Mouse (Mus musculus) liver, adult 2 months (tissue): ENCODE measurements around the gene Tysnd1. TPM values are rescaled to one million over a fixed set of nuclear protein-coding genes. Genes with fewer than 3 reads are reported as not detected.

Experiments used
- DNase-seq: peaks from one replicate; pipeline ENCODE4 v3.0.0-alpha.2; 2011; ENCODE audit warnings: low read depth, low spot score; ENCODE audit errors: extremely low read depth
- H3K27ac ChIP-seq: fragments of 200-500 bp; replicated peaks from 2 replicates; pipeline ENCODE4 v1.5.1; 2012; ENCODE audit warnings: low read depth, mild to moderate bottlenecking, control low read depth, inconsistent platforms, low read length; ENCODE audit not compliant: insufficient read depth
- H3K27me3 ChIP-seq: fragments of 200-500 bp; 2 replicates; pipeline ENCODE4 v1.6.1; 2012; ENCODE audit warnings: mild to moderate bottlenecking, moderate library complexity, low read length, inconsistent platforms; ENCODE audit not compliant: control insufficient read depth, insufficient read depth
- H3K36me3 ChIP-seq: fragments of 200-500 bp; 2 replicates; pipeline ENCODE4 v1.6.1; 2012; ENCODE audit warnings: low read length, inconsistent platforms; ENCODE audit not compliant: control insufficient read depth, insufficient read depth
- H3K4me1 ChIP-seq: fragments of 200-500 bp; 2 replicates; pipeline ENCODE4 v1.6.1; 2011; ENCODE audit warnings: low read length; ENCODE audit not compliant: control insufficient read depth, insufficient read depth
- H3K4me3 ChIP-seq: fragments of 200-500 bp; 2 replicates; pipeline ENCODE4 v1.5.1; 2011; ENCODE audit warnings: low read depth, mild to moderate bottlenecking, control low read depth, low read length, moderate library complexity; ENCODE audit not compliant: insufficient read depth
- H3K79me2 ChIP-seq: fragments of 200-500 bp; 2 replicates; pipeline ENCODE4 v1.6.1; 2012; ENCODE audit warnings: inconsistent platforms, mild to moderate bottlenecking, low read length, moderate library complexity; ENCODE audit not compliant: control insufficient read depth, insufficient read depth
- H3K9ac ChIP-seq: fragments of 200-500 bp; 2 replicates; pipeline ENCODE4 v1.6.1; 2012; ENCODE audit warnings: low read depth, mild to moderate bottlenecking, control low read depth, inconsistent platforms, low read length
- CTCF ChIP-seq: fragments of 200-500 bp; IDR thresholded peaks from 2 replicates; pipeline ENCODE4 v1.5.1; 2011; ENCODE audit warnings: low read depth, low read length, control low read depth
- POLR2A ChIP-seq: fragments of 200-500 bp; IDR thresholded peaks from 2 replicates; pipeline ENCODE4 v1.6.1; 2011; ENCODE audit warnings: low read length, control low read depth; ENCODE audit not compliant: insufficient read depth; ENCODE audit errors: extremely low read depth
- WGBS: fragments of 180-500 bp; shearing (Covaris S2); methylation state at CpG from one replicate; pipeline ENCODE4 v1.1.7; 2018; 5-methylcytosine and 5-hydroxymethylcytosine counted together
- polyA plus RNA-seq: library from polyadenylated mRNA; depleted of rRNA; stranded (reverse); fragments of >200 nt; gene quantifications from 2 replicates; pipeline ENCODE4 v1.2.3, GENCODE M21; 2012
- total RNA-seq: library from RNA; depleted of rRNA; stranded (reverse); fragments of >200 nt; gene quantifications from 2 replicates; pipeline ENCODE4 v1.2.3, GENCODE M21; 2014

Gene Tysnd1
- total and polyA plus RNA-seq, 2 experiments = 26.8 to 111 TPM

- Histone ChIP-seq H3K9ac (no peak overlapping the region), H3K4me1 (peaks cover 16% of the 10 kb centered on the region), H3K4me3 (no peak overlapping the region), H3K36me3 (no peaks in the 10 kb centered on the region), H3K79me2 (0 out of 2 replicates have a peak, but pooled peaks cover 8% of the 10 kb centered on the region), H3K27me3 (no peaks in the 10 kb centered on the region), H3K27ac (peak overlapping the region; percentile 35)
- WGBS = 59% methylated on average over 12 of the region's 12 CpGs
- TF ChIP-seq CTCF = no peak
- TF ChIP-seq POLR2A = no peak
- DNase-seq = peak; percentile 94
These were observed 22.3 kb downstream of the Tysnd1 start for GRCm38 (mm10) chr10:61717406-61718296.

GRCm38 (mm10) chr10:61720331-61720730, 25.0 kb downstream of the Tysnd1 start:
- Histone ChIP-seq H3K4me3 (no peak overlapping the region), H3K4me1 (peaks cover 16% of the 10 kb centered on the region)
- WGBS = 62% methylated on average over 7 of the region's 7 CpGs

GRCm38 (mm10) chr10:61722215-61722614, 26.9 kb downstream of the Tysnd1 start:
- 45% methylated on average over 3 of the region's 3 CpGs for WGBS

More at GRCm38 (mm10) chr10:61720331-61720730, 25.0 kb downstream of the Tysnd1 start:
- DNase-seq = peak; percentile 67
- H3K9ac ChIP-seq = no peak overlapping the region
- no peaks in the 10 kb centered on the region for H3K36me3 ChIP-seq
- no peaks in the 10 kb centered on the region for H3K27me3 ChIP-seq
- H3K79me2 ChIP-seq = 0 out of 2 replicates have a peak, but pooled peaks cover 8% of the 10 kb centered on the region
- no peak overlapping the region for H3K27ac ChIP-seq
- no peak for TF ChIP-seq POLR2A
- no peak for TF ChIP-seq CTCF

GRCm38 (mm10) chr10:61723271-61723670, 28.0 kb downstream of the Tysnd1 start:
- Histone ChIP-seq H3K4me1 (peaks cover 6% of the 10 kb centered on the region), H3K27me3 (no peaks in the 10 kb centered on the region), H3K36me3 (peaks cover 4% of the 10 kb centered on the region), H3K79me2 (0 out of 2 replicates have a peak, but pooled peaks cover 8% of the 10 kb centered on the region), H3K27ac (no peak overlapping the region), H3K4me3 (no peak overlapping the region), H3K9ac (no peak overlapping the region)
- TF ChIP-seq POLR2A (no peak), CTCF (no peak)
- DNase-seq = peak; percentile 49
- WGBS = 61% methylated on average over 6 of the region's 6 CpGs

More at GRCm38 (mm10) chr10:61722215-61722614, 26.9 kb downstream of the Tysnd1 start:
- no peaks in the 10 kb centered on the region for H3K27me3 ChIP-seq
- H3K79me2 ChIP-seq = 0 out of 2 replicates have a peak, but pooled peaks cover 8% of the 10 kb centered on the region
- TF ChIP-seq CTCF = no peak
- no peak for TF ChIP-seq POLR2A
- H3K4me1 ChIP-seq = peaks cover 9% of the 10 kb centered on the region
- no peaks in the 10 kb centered on the region for H3K36me3 ChIP-seq
- H3K27ac ChIP-seq = peak overlapping the region; percentile 45; the same call in 1 of the 2 replicates
- peak; percentile 68 for DNase-seq
- H3K9ac ChIP-seq = no peak overlapping the region
- H3K4me3 ChIP-seq = no peak overlapping the region

GRCm38 (mm10) chr10:61729181-61729580, 33.9 kb downstream of the Tysnd1 start:
- H3K4me3 ChIP-seq = no peak overlapping the region
- WGBS = 90% methylated on average over 11 of the region's 11 CpGs
- peaks cover 16% of the 10 kb centered on the region for H3K36me3 ChIP-seq
- H3K27me3 ChIP-seq = no peaks in the 10 kb centered on the region
- H3K27ac ChIP-seq = no peak overlapping the region
- H3K79me2 ChIP-seq = no peaks in the 10 kb centered on the region
- no peak overlapping the region for H3K9ac ChIP-seq
- H3K4me1 ChIP-seq = no peaks in the 10 kb centered on the region
- TF ChIP-seq POLR2A (no peak), CTCF (no peak)
- no peak for DNase-seq
